Mouse (Mus musculus) liver, embryonic 14.5 days (tissue): ENCODE measurements around the gene Duox2. TPM values are rescaled to one million over a fixed set of nuclear protein-coding genes. Genes with fewer than 3 reads are reported as not detected.

ENCODE experiments used
- ATAC-seq: fragments of 200-750 bp; cut with Nextera tagmentation; 2 replicates; pipeline ENCODE4 v1.8.0; 2017; ENCODE audit warnings: moderate number of reproducible peaks, mild to moderate bottlenecking, moderate library complexity; ENCODE audit not compliant: insufficient read depth
- DNase-seq, 3 experiments: peaks; one replicate each; pipeline ENCODE4 v3.0.0-alpha.2; 2012 to 2013; ENCODE audit warnings: low read depth in 3 of 3, low spot score in 3 of 3
- H3K27ac ChIP-seq: fragments of 300-500 bp; sonication (generic); 2 replicates; pipeline ENCODE4 v1.5.1; 2014; ENCODE audit warnings: moderate library complexity, mild to moderate bottlenecking, control low read depth, inconsistent platforms
- H3K27me3 ChIP-seq: fragments of 300-500 bp; sonication (generic); 2 replicates; pipeline ENCODE4 v1.6.1; 2014; ENCODE audit warnings: mild to moderate bottlenecking, low read length, moderate library complexity; ENCODE audit not compliant: control insufficient read depth, insufficient read depth
- H3K36me3 ChIP-seq: fragments of 300-500 bp; sonication (generic); replicated peaks from 2 replicates; pipeline ENCODE4 v1.6.1; 2014; ENCODE audit warnings: low read depth; ENCODE audit not compliant: control insufficient read depth, insufficient read depth
- H3K4me1 ChIP-seq, 2 experiments: fragments of 200-500 bp in 1 of 2; fragments of 300-500 bp in 1 of 2; sonication (generic) in 1 of 2; replicated peaks; 2 replicates each; pipeline ENCODE4 v1.6.1; 2012 to 2014; ENCODE audit warnings: antibody characterized with exemption in 1 of 2, inconsistent platforms in 1 of 2, low read length in 1 of 2; ENCODE audit not compliant: control insufficient read depth in 2 of 2, insufficient read depth in 2 of 2
- H3K4me2 ChIP-seq: fragments of 300-500 bp; sonication (generic); 2 replicates; pipeline ENCODE4 v1.6.1; 2014; ENCODE audit warnings: low read depth, mild to moderate bottlenecking, control low read depth, moderate library complexity
- H3K4me3 ChIP-seq, 2 experiments: fragments of 200-500 bp in 1 of 2; fragments of 300-500 bp in 1 of 2; sonication (generic) in 1 of 2; 2 replicates each; pipeline ENCODE4 v1.5.1; 2012 to 2014; ENCODE audit warnings: low read depth in 2 of 2, low read length in 2 of 2, mild to moderate bottlenecking in 2 of 2, control low read depth in 1 of 2, inconsistent platforms in 1 of 2, moderate library complexity in 1 of 2; ENCODE audit not compliant: insufficient read depth in 1 of 2
- H3K9ac ChIP-seq: fragments of 300-500 bp; sonication (generic); replicated peaks from 2 replicates; pipeline ENCODE4 v1.6.1; 2014; ENCODE audit warnings: mild to moderate bottlenecking, control low read depth, moderate library complexity
- H3K9me3 ChIP-seq: fragments of 300-500 bp; sonication (generic); 2 replicates; pipeline ENCODE4 v1.6.1; 2016; ENCODE audit warnings: low read length, mixed read lengths; ENCODE audit not compliant: control insufficient read depth
- CTCF ChIP-seq: IDR thresholded peaks from 2 replicates; pipeline ENCODE4 v1.5.1; 2016; ENCODE audit warnings: antibody characterized with exemption, low read depth, control low read depth
- EP300 ChIP-seq: IDR thresholded peaks from 2 replicates; pipeline ENCODE4 v1.6.1; 2016; ENCODE audit warnings: antibody characterized with exemption, low read depth
- WGBS: fragments of 180-500 bp; shearing (Covaris S2); extraction: QIAGEN DNeasy Blood & Tissue Kit; methylation state at CpG from one replicate; pipeline ENCODE4 v1.1.7; 2014; ENCODE audit not compliant: insufficient replicate concordance; 5-methylcytosine and 5-hydroxymethylcytosine counted together
- polyA plus RNA-seq, 2 experiments: library from polyadenylated mRNA; depleted of rRNA in 1 of 2; stranded (reverse) in 1 of 2; unstranded in 1 of 2; fragments of >200 nt; fragmentation: Nextera tagmentation in 1 of 2; extraction: Ambion mirVana in 1 of 2; gene quantifications; 2 replicates each; pipeline versions ENCODE4 v1.2.1 to v1.2.3; 2012 to 2014

Gene Duox2
- polyA plus RNA-seq, 2 experiments: not detected

GRCm38 (mm10) chr2:122260729-122261128 lies 37.5 kb downstream of the Duox2 start:
- Histone ChIP-seq H3K27ac (no peak overlapping the region), H3K27me3 (no peaks in the 10 kb centered on the region), H3K4me1 (no peaks in the 10 kb centered on the region), H3K4me2 (no peak overlapping the region), H3K9me3 (no peaks in the 10 kb centered on the region), H3K9ac (no peak overlapping the region), H3K36me3 (peaks cover 22% of the 10 kb centered on the region), H3K4me3 (no peak overlapping the region)
- no peak for DNase-seq
- no peak for ATAC-seq
- no peak for TF ChIP-seq CTCF
- no peak for TF ChIP-seq EP300
- 73% methylated on average over 5 of the region's 5 CpGs for WGBS

GRCm38 (mm10) chr2:122255997-122256396 lies 42.3 kb downstream of the Duox2 start:
- DNase-seq: no peak
- Histone ChIP-seq H3K9me3 (no peaks in the 10 kb centered on the region), H3K36me3 (peaks cover 33% of the 10 kb centered on the region), H3K4me3 (no peak overlapping the region), H3K9ac (no peak overlapping the region), H3K4me2 (no peak overlapping the region), H3K27ac (no peak overlapping the region), H3K4me1 (no peaks in the 10 kb centered on the region), H3K27me3 (no peaks in the 10 kb centered on the region)
- ATAC-seq: no peak
- TF ChIP-seq EP300 (no peak), CTCF (no peak)
- WGBS: 89% methylated on average over 5 of the region's 5 CpGs

- Histone ChIP-seq H3K4me2 (no peak overlapping the region), H3K4me1 (peaks cover 0 to 6% of the 10 kb centered on the region in 2 experiments; a peak in 2 of 4 replicates), H3K4me3 (no peak overlapping the region), H3K36me3 (peaks cover 18% of the 10 kb centered on the region), H3K27ac (no peak overlapping the region), H3K9ac (no peak overlapping the region), H3K27me3 (no peaks in the 10 kb centered on the region), H3K9me3 (no peaks in the 10 kb centered on the region)
- TF ChIP-seq CTCF (no peak), EP300 (no peak)
- ATAC-seq (no peak), DNase-seq (no peak)
- 71% methylated on average over 10 of the region's 10 CpGs for WGBS
Measured at GRCm38 (mm10) chr2:122247786-122248185, 50.5 kb downstream of the Duox2 start.

GRCm38 (mm10) chr2:122243671-122244131 lies 54.5 kb downstream of the Duox2 start:
- Histone ChIP-seq H3K27me3 (no peaks in the 10 kb centered on the region), H3K9ac (no peak overlapping the region), H3K9me3 (no peaks in the 10 kb centered on the region), H3K4me1 (peaks cover 3 to 18% of the 10 kb centered on the region in 2 experiments), H3K4me3 (no peak overlapping the region), H3K4me2 (no peak overlapping the region), H3K27ac (no peak overlapping the region), H3K36me3 (peaks cover 4% of the 10 kb centered on the region)
- peak; percentile 57 for ATAC-seq
- DNase-seq: peak; percentile 61 to 62 (median 62)
- 3% methylated on average over 3 of the region's 3 CpGs for WGBS
- peak; percentile 98 for TF ChIP-seq CTCF
- no peak for TF ChIP-seq EP300

- WGBS: 57% methylated on average over 6 of the region's 6 CpGs
- no peak overlapping the region for H3K4me2 ChIP-seq
- no peak overlapping the region for H3K4me3 ChIP-seq
- TF ChIP-seq CTCF: no peak
- TF ChIP-seq EP300: peak; percentile 20; the same call in 1 of the 2 replicates
- no peaks in the 10 kb centered on the region for H3K9me3 ChIP-seq
- ATAC-seq (peak; percentile 57), DNase-seq (peak in 2 of 3 experiments; percentile 7 to 24)
- H3K27me3 ChIP-seq: no peaks in the 10 kb centered on the region
- no peaks in the 10 kb centered on the region; the same call in none of the 2 replicates for H3K36me3 ChIP-seq
- H3K27ac ChIP-seq: peak overlapping the region; percentile 22; the same call in 1 of the 2 replicates
- H3K4me1 ChIP-seq: peaks cover 3 to 27% of the 10 kb centered on the region in 2 experiments
- no peak overlapping the region for H3K9ac ChIP-seq
Measured at GRCm38 (mm10) chr2:122241935-122242334, 56.3 kb downstream of the Duox2 start.
